Mouse (Mus musculus) limb, embryonic 11.5 days (tissue): ENCODE measurements around the gene H60c. TPM values are rescaled to one million over a fixed set of nuclear protein-coding genes. Genes with fewer than 3 reads are reported as not detected.

Experiments
- ATAC-seq: fragments of 200-750 bp; cut with Nextera tagmentation; 2 replicates; pipeline ENCODE4 v1.8.0; 2017; ENCODE audit warnings: low read depth; ENCODE audit not compliant: insufficient number of reproducible peaks, low FRiP score, low TSS enrichment
- DNase-seq: peaks from one replicate; pipeline ENCODE4 v3.0.0-alpha.2; 2015; ENCODE audit warnings: low spot score
- H3K27ac ChIP-seq: fragments of 300-500 bp; sonication (generic); replicated peaks from 2 replicates; pipeline ENCODE4 v1.5.1; 2014; ENCODE audit warnings: low read depth, mild to moderate bottlenecking, low read length
- H3K27me3 ChIP-seq: fragments of 300-500 bp; sonication (generic); 2 replicates; pipeline ENCODE4 v1.6.1; 2014; ENCODE audit warnings: mild to moderate bottlenecking, low read length, mixed read lengths; ENCODE audit not compliant: control insufficient read depth, insufficient read depth
- H3K36me3 ChIP-seq: fragments of 300-500 bp; sonication (generic); 2 replicates; pipeline ENCODE4 v1.6.1; 2014; ENCODE audit warnings: mild to moderate bottlenecking, low read length, moderate library complexity, mixed read lengths; ENCODE audit not compliant: control insufficient read depth, insufficient read depth
- H3K4me1 ChIP-seq: fragments of 300-500 bp; sonication (generic); 2 replicates; pipeline ENCODE4 v1.6.1; 2014; ENCODE audit warnings: low read length, mixed read lengths; ENCODE audit not compliant: control insufficient read depth, insufficient read depth
- H3K4me2 ChIP-seq: fragments of 300-500 bp; sonication (generic); 2 replicates; pipeline ENCODE4 v1.6.1; 2014; ENCODE audit warnings: low read depth, mild to moderate bottlenecking, moderate library complexity; ENCODE audit not compliant: severe bottlenecking
- H3K4me3 ChIP-seq: fragments of 300-500 bp; sonication (generic); 2 replicates; pipeline ENCODE4 v1.5.1; 2014; ENCODE audit warnings: low read depth, low read length
- H3K9ac ChIP-seq: fragments of 300-500 bp; sonication (generic); 2 replicates; pipeline ENCODE4 v1.6.1; 2014; ENCODE audit warnings: mild to moderate bottlenecking, low read length
- H3K9me3 ChIP-seq: fragments of 300-500 bp; sonication (generic); 2 replicates; pipeline ENCODE4 v1.6.1; 2016; ENCODE audit warnings: low read length; ENCODE audit not compliant: control insufficient read depth
- WGBS: fragments of 180-500 bp; shearing (Covaris S2); extraction: QIAGEN DNeasy Blood & Tissue Kit; methylation state at CpG from one replicate; pipeline ENCODE4 v1.1.7; 2014; 5-methylcytosine and 5-hydroxymethylcytosine counted together
- polyA plus RNA-seq: library from polyadenylated mRNA; unstranded; fragments of >200 nt; fragmentation: Nextera tagmentation; extraction: Ambion mirVana; gene quantifications from 2 replicates; pipeline ENCODE4 v1.2.1, GENCODE M21; 2014

Gene H60c
- polyA plus RNA-seq: not detected in 2 replicates

DNA sequence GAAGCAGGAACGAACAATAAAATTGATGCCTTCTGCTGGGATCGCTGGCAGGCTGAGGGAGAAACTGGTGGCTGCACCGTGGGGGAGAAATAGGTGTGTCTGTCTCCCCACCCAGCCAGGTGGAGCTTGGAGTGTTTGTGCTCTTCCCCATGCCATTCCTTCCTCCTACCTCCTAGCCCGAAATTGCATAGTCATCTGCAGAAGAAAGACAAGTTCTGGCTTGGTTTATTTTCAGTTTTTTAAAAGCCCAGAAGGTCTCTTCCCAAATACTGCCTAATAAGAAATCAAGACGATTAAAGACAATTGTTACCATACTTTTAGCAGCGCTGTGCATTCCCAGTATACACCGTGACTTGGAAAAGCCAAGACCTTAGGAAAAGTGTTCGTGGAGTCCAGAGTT lies at the start of gene H60c:
Gene H60c (minus strand): TSS at position 101 of the 400 bp plus-strand sequence.
- 78% methylated on average over 8 of the region's 8 CpGs for WGBS

DNA sequence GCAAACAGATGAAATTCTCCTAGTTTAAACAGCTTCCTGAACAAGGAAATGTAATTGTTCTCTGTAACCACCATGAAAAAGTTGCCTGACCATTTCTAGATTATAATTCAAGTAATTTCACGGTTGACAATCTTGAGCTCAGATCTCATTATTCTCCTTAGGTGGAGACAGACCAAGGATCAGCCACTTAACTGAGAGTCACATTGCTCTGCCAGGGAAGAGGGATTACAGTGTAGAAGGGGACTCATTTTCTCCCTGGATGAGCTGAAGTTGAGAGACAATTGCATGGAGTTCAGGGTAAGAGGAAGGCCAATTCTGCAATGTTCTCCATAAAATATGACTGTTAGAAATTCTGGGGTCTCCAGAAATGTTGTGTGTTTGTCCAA lies 41.2 kb upstream of the H60c start:
- H3K4me2 ChIP-seq: no peak overlapping the region
- no peak for ATAC-seq

More for the DNA sequence above, at the start of gene H60c:
- ATAC-seq (no peak), DNase-seq (no peak)
- Histone ChIP-seq H3K27me3 (no peaks in the 10 kb centered on the region), H3K9me3 (no peaks in the 10 kb centered on the region), H3K27ac (no peak within 1 kb of the TSS), H3K4me1 (no peaks in the 10 kb centered on the region), H3K36me3 (no peaks in the 10 kb centered on the region), H3K9ac (no peak within 1 kb of the TSS), H3K4me2 (no peak within 1 kb of the TSS), H3K4me3 (no peak within 1 kb of the TSS)

DNA sequence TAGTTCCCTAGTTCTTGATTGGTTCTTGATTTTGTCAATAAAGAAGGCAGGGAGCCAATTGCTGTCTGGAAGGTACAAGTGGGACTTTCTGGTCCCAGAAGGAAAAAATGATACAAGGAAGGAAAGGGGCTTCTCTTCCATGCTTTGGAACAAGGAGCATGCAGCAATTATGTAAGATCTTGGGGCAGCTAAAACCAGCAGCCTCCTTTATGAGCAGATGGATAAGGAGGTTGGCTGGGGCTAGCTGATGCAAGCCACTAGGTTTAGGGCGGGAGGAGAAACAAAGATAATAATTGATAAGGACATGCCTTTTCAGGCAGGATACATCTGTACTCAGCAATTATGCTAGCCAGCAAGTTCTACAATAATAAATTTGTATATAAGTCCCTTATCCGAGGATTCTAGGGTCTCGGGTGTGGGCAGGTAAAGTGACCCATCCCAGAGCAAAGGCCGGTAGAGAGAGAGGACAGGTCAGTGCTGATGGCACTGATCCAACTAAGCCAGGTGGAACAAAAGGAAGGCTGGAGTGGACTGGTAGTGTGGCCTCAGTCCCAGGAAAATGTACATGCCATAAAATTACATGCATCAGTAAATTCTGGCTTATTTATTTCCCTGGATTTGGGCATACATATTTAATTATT lies 40.7 kb upstream of the H60c start:
- Histone ChIP-seq H3K4me3 (no peak overlapping the region), H3K36me3 (no peaks in the 10 kb centered on the region), H3K27me3 (no peaks in the 10 kb centered on the region), H3K4me2 (no peak overlapping the region), H3K4me1 (no peaks in the 10 kb centered on the region), H3K9me3 (no peaks in the 10 kb centered on the region; the same call in 1 of the 2 replicates), H3K27ac (no peak overlapping the region), H3K9ac (no peak overlapping the region)
- 85% methylated on average over 4 of the region's 4 CpGs for WGBS
- no peak for DNase-seq
- no peak for ATAC-seq

More for the DNA sequence above, 41.2 kb upstream of the H60c start:
- Histone ChIP-seq H3K9me3 (no peaks in the 10 kb centered on the region; the same call in 1 of the 2 replicates), H3K4me1 (no peaks in the 10 kb centered on the region), H3K36me3 (no peaks in the 10 kb centered on the region), H3K27ac (no peak overlapping the region), H3K4me3 (no peak overlapping the region), H3K9ac (no peak overlapping the region), H3K27me3 (no peaks in the 10 kb centered on the region)
- WGBS: 92% methylated on average over 1 of the region's 1 CpGs
- no peak for DNase-seq

- Histone ChIP-seq H3K4me3 (no peak overlapping the region), H3K27me3 (no peaks in the 10 kb centered on the region), H3K9ac (no peak overlapping the region), H3K4me2 (no peak overlapping the region), H3K9me3 (no peaks in the 10 kb centered on the region), H3K4me1 (no peaks in the 10 kb centered on the region), H3K27ac (no peak overlapping the region), H3K36me3 (no peaks in the 10 kb centered on the region)
- ATAC-seq: no peak
- whole genome bisulfite sequencing: 80% methylated on average over 2 of the region's 2 CpGs
- DNase-seq: no peak
Measured at GRCm38 (mm10) chr10:3307752-3308151, 40.2 kb upstream of the H60c start.

DNA sequence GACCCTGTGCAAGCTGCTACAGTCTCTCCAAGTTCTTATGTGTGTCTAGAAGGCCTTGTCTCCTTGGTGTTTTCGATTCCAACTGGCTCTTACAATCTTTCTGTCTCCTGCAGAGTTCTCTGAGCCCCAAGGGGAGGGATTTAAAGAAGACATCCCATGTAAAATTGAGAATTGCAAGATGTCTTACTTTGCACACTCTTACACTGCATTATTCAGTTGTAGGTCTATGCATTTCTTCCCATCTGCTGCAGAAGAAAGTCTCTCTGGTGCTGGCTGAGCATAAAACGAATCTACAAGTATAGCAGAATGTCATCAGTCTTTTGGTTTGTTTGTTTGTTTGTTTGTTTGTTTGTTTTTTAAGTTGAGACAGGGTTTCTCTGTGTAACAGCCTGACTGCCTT lies 26.4 kb upstream of the H60c start:
- Histone ChIP-seq H3K4me1 (no peaks in the 10 kb centered on the region), H3K27me3 (no peaks in the 10 kb centered on the region), H3K9ac (no peak overlapping the region), H3K36me3 (no peaks in the 10 kb centered on the region), H3K4me2 (no peak overlapping the region), H3K4me3 (no peak overlapping the region), H3K27ac (no peak overlapping the region), H3K9me3 (peaks cover 2% of the 10 kb centered on the region; the same call in 1 of the 2 replicates)
- WGBS: 53% methylated on average over 2 of the region's 2 CpGs
- ATAC-seq (no peak), DNase-seq (no peak)

- H3K9ac ChIP-seq: no peak overlapping the region
- no peaks in the 10 kb centered on the region for H3K36me3 ChIP-seq
- no peak overlapping the region for H3K4me2 ChIP-seq
- DNase-seq (no peak), ATAC-seq (no peak)
- no peaks in the 10 kb centered on the region for H3K27me3 ChIP-seq
- H3K27ac ChIP-seq: no peak overlapping the region
- H3K4me3 ChIP-seq: no peak overlapping the region
- no peaks in the 10 kb centered on the region for H3K9me3 ChIP-seq
- 86% methylated on average over 2 of the region's 2 CpGs for WGBS
- H3K4me1 ChIP-seq: no peaks in the 10 kb centered on the region
Measured at GRCm38 (mm10) chr10:3281047-3281446, 13.5 kb upstream of the H60c start.

GRCm38 (mm10) chr10:3274065-3274464 lies 6.5 kb upstream of the H60c start:
- Histone ChIP-seq H3K36me3 (no peaks in the 10 kb centered on the region), H3K9ac (no peak overlapping the region), H3K27ac (no peak overlapping the region), H3K4me3 (no peak overlapping the region), H3K27me3 (no peaks in the 10 kb centered on the region), H3K4me1 (no peaks in the 10 kb centered on the region), H3K9me3 (no peaks in the 10 kb centered on the region), H3K4me2 (no peak overlapping the region)
- ATAC-seq (no peak), DNase-seq (no peak)
- 86% methylated on average over 3 of the region's 3 CpGs for WGBS

- WGBS: 87% methylated on average over 3 of the region's 4 CpGs
- Histone ChIP-seq H3K27me3 (no peaks in the 10 kb centered on the region), H3K4me3 (no peak overlapping the region), H3K9ac (no peak overlapping the region), H3K9me3 (no peaks in the 10 kb centered on the region), H3K36me3 (no peaks in the 10 kb centered on the region), H3K4me2 (no peak overlapping the region), H3K27ac (no peak overlapping the region), H3K4me1 (no peaks in the 10 kb centered on the region)
- ATAC-seq (no peak), DNase-seq (no peak)
Measured at GRCm38 (mm10) chr10:3271036-3271435, 3.5 kb upstream of the H60c start.

DNA sequence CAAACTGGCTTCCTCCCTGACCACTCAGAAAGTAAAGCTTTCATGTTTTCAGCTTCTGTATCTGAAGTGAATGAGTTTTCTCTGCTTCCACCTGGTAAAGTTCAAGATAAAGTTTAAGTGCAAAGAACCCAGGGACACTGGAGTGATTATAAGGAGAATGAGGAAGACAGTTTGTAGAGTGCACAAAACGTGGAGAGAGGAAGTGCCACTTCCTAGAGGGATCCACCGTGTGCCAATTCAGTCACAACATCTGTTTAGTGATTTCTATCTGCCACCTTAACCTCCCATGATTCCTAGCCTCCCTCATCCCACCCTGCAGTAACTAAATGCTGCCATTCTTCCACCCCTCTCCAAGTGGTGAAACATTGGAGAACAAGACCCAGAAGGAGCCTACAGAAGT lies 842 bp downstream of the H60c start:
- no peak overlapping the region for H3K4me2 ChIP-seq
- H3K27ac ChIP-seq: no peak overlapping the region
- no peak overlapping the region for H3K4me3 ChIP-seq
- ATAC-seq (no peak), DNase-seq (no peak)
- H3K9ac ChIP-seq: no peak overlapping the region
- no peaks in the 10 kb centered on the region for H3K4me1 ChIP-seq
- WGBS: 49% methylated on average over 2 of the region's 2 CpGs
- H3K27me3 ChIP-seq: no peaks in the 10 kb centered on the region
- H3K9me3 ChIP-seq: no peaks in the 10 kb centered on the region
- no peaks in the 10 kb centered on the region for H3K36me3 ChIP-seq
